Mouse (Mus musculus) brain, embryonic 14.5 days (tissue): ENCODE measurements around the gene Immp1l. TPM values are rescaled to one million over a fixed set of nuclear protein-coding genes. Genes with fewer than 3 reads are reported as not detected.
A peak's percentile ranks its signal among the peaks of the same experiment; 100 is the strongest.

Experiments used
- DNase-seq: peaks from one replicate; pipeline ENCODE4 v3.0.0-alpha.2; 2011; ENCODE audit warnings: low read depth
- CTCF ChIP-seq: fragments of 200-500 bp; IDR thresholded peaks from 2 replicates; pipeline ENCODE4 v1.5.1; 2012; ENCODE audit warnings: inconsistent platforms, mild to moderate bottlenecking, moderate library complexity, borderline replicate concordance; ENCODE audit not compliant: insufficient read depth, insufficient read length; ENCODE audit errors: extremely low read depth
- POLR2A ChIP-seq: fragments of 200-500 bp; IDR thresholded peaks from 2 replicates; pipeline ENCODE4 v1.6.1; 2012; ENCODE audit warnings: mild to moderate bottlenecking, inconsistent platforms, borderline replicate concordance; ENCODE audit not compliant: poor library complexity, insufficient read depth, insufficient read length, severe bottlenecking; ENCODE audit errors: extremely low read depth
- polyA plus RNA-seq: library from polyadenylated mRNA; depleted of rRNA; stranded (reverse); fragments of >200 nt; gene quantifications from 2 replicates; pipeline ENCODE4 v1.2.3, GENCODE M21; 2012; rRNA removed

Immp1l gene
- polyA plus RNA-seq, 1 experiment, result 36.6 TPM

DNA sequence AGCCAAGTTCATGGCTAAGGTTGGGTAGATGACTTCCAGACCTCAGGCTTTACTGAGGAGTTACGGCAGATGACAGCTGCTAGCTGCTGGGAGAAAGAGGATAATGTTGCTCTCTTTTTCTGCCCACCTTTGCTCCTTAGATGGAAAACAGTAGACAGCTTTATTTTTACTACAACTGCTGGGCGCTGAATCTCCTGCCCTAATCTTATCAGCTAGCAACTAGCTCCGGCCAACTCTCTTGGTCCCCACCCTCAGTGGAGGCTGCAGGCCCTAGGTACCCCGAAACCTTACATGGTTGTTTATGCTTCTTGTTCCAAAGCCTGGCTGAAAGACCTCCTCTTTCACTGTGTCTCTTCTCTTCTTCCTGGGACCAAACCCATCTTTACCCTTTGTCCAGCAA, 49.4 kb downstream of the Immp1l start:
- DNase-seq, result no peak

DNA sequence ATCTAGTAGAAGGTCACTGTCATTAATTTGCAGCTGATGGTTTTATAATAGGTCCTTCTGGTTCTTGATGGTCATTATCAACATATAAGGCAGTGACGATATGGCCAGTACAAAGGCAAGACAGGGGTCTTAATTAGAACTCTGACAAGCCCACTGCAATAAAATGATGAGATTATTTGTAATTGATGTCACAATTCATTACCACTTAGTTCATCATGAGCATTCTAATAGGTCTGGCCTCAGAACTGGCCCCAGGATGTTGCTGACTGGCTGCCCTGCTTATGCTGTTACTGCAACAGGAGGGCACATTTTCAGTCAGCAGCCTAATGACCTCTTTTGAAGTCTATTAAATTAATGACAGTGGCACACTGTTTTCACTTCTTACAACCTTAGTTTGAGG, 59.0 kb downstream of the Immp1l start:
- no peak for DNase-seq
- TF ChIP-seq CTCF (no peak), POLR2A (no peak)

More for the DNA sequence above, 49.4 kb downstream of the Immp1l start:
- TF ChIP-seq CTCF, result no peak
- TF ChIP-seq POLR2A, result no peak

DNA sequence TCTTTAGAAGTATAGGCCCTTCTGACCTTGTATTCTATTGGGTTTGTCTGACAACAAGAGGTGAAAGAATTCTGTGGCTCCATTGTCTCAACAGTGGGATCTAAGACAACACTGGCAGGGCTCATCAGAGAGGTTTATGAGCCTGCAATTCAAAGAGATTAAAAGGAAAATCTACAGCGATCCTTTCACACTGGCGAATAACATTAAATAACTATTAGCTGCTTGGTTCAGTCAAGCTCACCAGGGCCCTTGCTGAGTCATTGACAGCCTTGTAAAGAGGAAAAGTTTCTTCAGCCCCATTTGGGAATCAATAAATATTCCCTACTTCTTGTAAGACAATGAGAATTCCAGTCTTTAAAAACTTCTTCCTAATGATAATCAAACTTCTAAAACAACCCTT, 69.5 kb downstream of the Immp1l start:
- TF ChIP-seq CTCF, result no peak
- no peak for TF ChIP-seq POLR2A
- peak; percentile 17 for DNase-seq

DNA sequence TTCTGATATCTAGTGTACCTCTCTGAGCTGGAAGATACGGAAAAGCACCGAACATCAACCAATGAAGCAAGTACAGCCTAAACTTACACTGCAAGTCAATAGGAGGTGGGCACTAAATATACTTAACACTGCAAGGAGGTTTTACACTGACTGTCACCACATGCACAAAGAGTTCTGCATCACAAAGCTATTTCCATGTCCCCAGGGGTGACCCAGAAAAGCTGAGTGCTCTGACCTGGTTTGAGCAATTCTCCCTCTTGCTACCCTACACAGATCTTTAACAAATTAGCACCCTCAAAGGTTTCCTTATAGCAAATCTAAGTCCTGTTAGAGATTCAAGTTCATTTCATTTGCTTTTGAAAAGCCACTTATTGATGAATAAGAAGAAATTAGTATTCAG, 73.6 kb downstream of the Immp1l start:
- no peak for TF ChIP-seq POLR2A
- no peak for TF ChIP-seq CTCF
- DNase-seq, result no peak

DNA sequence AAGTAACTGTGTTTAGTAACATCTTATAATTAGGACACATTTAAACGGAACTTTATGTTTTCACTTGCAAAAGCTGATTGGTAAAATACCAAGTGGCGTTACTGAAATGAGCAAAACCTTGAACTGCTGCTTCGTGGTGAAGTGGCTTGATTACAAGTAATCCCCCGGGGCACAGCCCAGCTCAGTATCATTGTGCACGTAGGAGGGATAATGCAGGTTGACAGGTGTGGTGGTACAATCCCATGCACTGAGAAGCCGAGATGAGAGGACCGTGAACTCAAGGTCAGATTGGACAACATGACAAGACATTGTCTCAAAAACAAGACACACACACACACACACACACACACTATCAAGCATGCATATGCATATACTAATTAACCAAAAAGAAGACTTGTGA, 80.8 kb downstream of the Immp1l start:
- DNase-seq, result no peak
- no peak for TF ChIP-seq CTCF
- no peak for TF ChIP-seq POLR2A

DNA sequence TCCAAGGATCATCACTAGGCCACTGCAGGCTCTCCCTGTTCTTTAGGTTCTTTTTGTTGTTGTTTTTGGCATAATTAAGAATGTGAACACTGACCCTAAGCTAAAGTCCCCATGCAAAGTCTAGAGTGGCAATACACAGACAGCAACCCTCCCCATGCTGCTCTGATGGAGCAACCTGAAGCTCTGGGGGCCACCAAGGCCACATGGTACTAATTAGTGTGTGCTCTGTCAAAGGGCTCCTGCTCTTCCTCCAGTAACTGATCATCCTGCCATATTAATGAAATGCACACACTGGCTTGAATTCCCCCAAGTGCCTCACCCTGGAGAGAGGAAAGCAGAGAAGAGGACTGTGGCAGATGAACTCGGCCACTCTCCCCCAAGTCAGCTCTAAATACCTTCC, 82.7 kb downstream of the Immp1l start:
- TF ChIP-seq POLR2A (no peak), CTCF (no peak)
- DNase-seq, result no peak

DNA sequence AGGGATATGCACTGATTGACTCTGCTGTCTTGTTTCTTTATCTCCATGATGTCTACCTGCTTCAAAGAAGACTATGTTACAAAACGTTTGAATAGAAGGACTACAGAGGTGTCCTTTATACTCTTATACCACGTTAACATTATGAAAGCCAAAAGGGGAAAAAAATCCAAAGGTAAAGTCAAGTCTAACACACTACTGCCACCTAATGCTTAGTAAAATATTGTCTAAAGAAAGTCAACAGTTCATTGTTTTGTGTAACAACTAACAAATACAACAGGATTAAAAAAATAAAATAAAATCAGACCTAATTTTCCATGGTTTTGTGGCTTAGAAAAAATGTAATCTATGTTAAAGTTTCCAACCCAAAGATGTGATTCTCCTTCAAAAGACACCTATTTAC, 83.6 kb downstream of the Immp1l start:
- TF ChIP-seq CTCF, result no peak
- TF ChIP-seq POLR2A, result no peak
- no peak for DNase-seq

DNA sequence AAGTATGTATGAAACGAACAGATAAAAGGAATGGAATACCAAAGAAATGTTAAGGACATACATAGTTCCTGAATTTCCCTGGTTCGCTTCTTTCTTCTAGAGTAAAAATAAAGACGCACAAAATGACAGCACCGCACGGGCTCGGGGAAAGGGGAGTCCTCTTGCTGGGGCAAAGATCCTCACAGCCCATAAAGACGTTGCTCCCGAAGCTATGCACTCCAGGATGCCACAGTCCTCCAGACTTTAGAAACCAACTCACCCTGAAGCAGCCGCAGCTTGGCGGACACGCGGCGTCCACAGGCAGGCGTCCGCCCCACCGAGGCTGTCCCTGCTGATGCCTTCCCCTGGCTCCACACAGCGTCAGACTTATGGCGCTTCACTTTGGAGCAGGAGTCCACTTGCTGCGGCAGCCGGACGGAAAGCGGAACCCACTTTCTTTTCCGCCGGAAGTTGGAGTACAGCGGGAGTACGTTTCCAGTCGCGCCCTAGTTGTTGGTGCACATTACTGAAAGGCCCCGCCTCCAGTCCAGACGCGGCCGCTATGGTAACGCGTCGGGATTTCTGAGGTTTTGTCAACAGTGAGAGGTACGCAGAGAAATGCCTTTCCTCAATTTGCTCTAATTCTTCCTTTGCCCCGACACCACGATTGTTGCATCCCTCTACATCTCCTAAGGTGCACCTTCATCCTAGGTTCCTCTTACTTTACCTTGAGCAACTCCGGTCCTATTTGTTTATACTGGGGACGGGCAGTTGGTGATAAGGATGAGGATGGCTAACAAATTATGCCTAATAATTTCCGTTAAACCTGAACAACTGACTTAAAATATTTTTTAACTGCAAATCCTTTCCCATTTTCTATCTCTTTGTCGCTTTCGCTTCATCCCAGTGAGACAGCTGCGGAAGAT, 98.6 kb downstream of the Immp1l start, which contains the start of gene Dnajc24:
Dnajc24 (minus strand) TSS at position 715 of the 905 bp plus-strand sequence.
- TF ChIP-seq CTCF (no peak), POLR2A (peak; percentile 41; the same call in 1 of the 2 replicates)

DNA sequence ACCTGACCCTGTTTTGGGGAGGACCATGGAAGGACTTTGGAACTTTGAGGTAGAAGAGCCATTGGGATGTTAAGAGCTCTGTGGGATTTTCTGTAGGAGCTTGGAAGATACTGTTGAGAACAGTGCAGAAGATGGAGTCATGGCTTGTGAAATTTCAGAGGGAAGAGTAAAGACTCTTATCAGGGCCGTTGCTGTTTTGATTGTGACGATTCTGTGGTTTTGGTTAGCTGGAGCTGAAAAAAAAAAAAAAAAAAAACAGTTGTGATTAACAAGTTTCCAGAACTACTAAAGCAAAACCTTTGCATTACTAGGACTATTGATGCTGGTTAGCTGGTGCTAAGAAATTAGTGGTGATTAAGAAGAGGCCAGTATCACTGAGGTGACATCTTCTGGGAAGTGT, 104.0 kb downstream of the Immp1l start:
- DNase-seq, result no peak
- TF ChIP-seq POLR2A, result no peak

More for the DNA sequence above, 98.6 kb downstream of the Immp1l start, which contains the start of gene Dnajc24:
- DNase-seq, result peak; percentile 98

Other genes with a start within 250 kb of the Immp1l start
- gene Pax6, start 235.7 kb upstream of the Immp1l start, polyA plus RNA-seq, result 63.3 and 76.2 TPM in 2 replicates
- gene Elp4, start 74 bp upstream of the Immp1l start, polyA plus RNA-seq, result 13.7 and 14.1 TPM in 2 replicates
- gene Dnajc24, start 98.9 kb downstream of the Immp1l start, polyA plus RNA-seq, result 24.9 and 27.7 TPM in 2 replicates